Mouse (Mus musculus) CD8-positive naive resting alpha-beta T cell, adult 2 months (primary cell): Measurements from ENCODE around the gene Slc25a39.
"Not testable (repeated sequence)": the region's sequence is repeated elsewhere in the genome, so short reads cannot be mapped to it uniquely, and the experiment has no call there.

ENCODE experiments used
- DNase-seq, 2 experiments: peaks; one replicate each; pipeline ENCODE4 v3.0.0; 2022; ENCODE audit warnings: low read depth in 2 of 2, low spot score in 2 of 2

Gene Slc25a39

GRCm38 (mm10) chr11:102415034-102415802 is 7.5 kb upstream of the Slc25a39 start:
- DNase-seq = no peak

- DNase-seq = no peak
Observed at GRCm38 (mm10) chr11:102413059-102413458, 5.3 kb upstream of the Slc25a39 start.

GRCm38 (mm10) chr11:102411704-102412103 is 4.0 kb upstream of the Slc25a39 start:
- peak; percentile 80 to 85 for DNase-seq

GRCm38 (mm10) chr11:102411061-102411460 is 3.3 kb upstream of the Slc25a39 start:
- no peak for DNase-seq

- not testable (repeated sequence) for DNase-seq
Observed at GRCm38 (mm10) chr11:102410345-102410744, 2.6 kb upstream of the Slc25a39 start.

- DNase-seq = no peak
Observed at GRCm38 (mm10) chr11:102409795-102410330, 2.1 kb upstream of the Slc25a39 start.

- no peak for DNase-seq
Observed at GRCm38 (mm10) chr11:102408888-102409794, 1.4 kb upstream of the Slc25a39 start.

- peak; percentile 90 to 93 for DNase-seq
Observed at GRCm38 (mm10) chr11:102408344-102408876, 664 bp upstream of the Slc25a39 start.

- DNase-seq = peak; percentile 68 to 79
Observed at GRCm38 (mm10) chr11:102406900-102407833, 579 bp downstream of the Slc25a39 start.

GRCm38 (mm10) chr11:102406401-102406800 is 1.3 kb downstream of the Slc25a39 start:
- no peak for DNase-seq

- DNase-seq = no peak
Observed at GRCm38 (mm10) chr11:102405544-102406285, 2.0 kb downstream of the Slc25a39 start.

GRCm38 (mm10) chr11:102404161-102405010 is 3.4 kb downstream of the Slc25a39 start:
- no peak for DNase-seq

GRCm38 (mm10) chr11:102403657-102404056 is 4.1 kb downstream of the Slc25a39 start:
- no peak for DNase-seq

- no peak for DNase-seq
Observed at GRCm38 (mm10) chr11:102401898-102402500, 5.7 kb downstream of the Slc25a39 start.

GRCm38 (mm10) chr11:102400513-102401084 is 7.1 kb downstream of the Slc25a39 start:
- no peak for DNase-seq

GRCm38 (mm10) chr11:102399610-102400072 is 8.1 kb downstream of the Slc25a39 start:
- DNase-seq = no peak

- DNase-seq = no peak
Observed at GRCm38 (mm10) chr11:102399107-102399506, 8.6 kb downstream of the Slc25a39 start.
